8 mouse cellular contexts compared by ENCODE assay signal in the genomic region with DNA sequence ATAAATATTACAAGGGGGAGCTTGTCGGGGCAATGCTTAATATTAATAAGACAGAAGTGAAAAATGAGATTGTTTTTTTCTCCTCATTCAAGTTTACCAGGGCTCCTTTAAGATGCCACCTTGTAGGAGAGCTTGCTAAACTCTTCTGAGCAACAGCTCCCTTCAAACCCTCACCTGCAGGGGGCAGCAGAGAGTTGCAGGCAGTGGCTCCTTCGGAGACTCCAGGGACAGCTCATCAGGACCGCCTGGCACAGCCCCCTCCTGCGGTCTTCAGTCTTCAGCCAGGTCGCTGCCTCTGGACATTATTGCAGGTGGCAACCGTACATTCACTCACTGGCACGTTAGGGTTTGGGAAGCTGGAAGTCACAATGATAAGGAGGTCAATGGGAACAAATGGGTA. TPM values are rescaled to one million over a fixed set of nuclear protein-coding genes. Genes with fewer than 3 reads are reported as not detected.
DNase-seq lines count a peak whose midpoint lies in the region; ATAC-seq and TF ChIP-seq lines count a peak whose summit lies in the region.

No protein-coding gene starts in this region.

- peak; percentile 95 for TF ChIP-seq CTCF in layer of hippocampus, adult 2 months (conservative IDR thresholded peaks at IDR 0.05)

- H3K4me3 ChIP-seq in layer of hippocampus, adult 2 months, result no peak overlapping the region

- peak; percentile 58; the same call in 1 of the 2 replicates for ATAC-seq in cerebellum, adult (ENCODE audit: insufficient number of reproducible peaks, low FRiP score, low TSS enrichment)
- no peak for ATAC-seq in inflammation-experienced regulatory T-cells, adult 6 months

- no peak overlapping the region for H3K27ac ChIP-seq in layer of hippocampus, adult 2 months

- DNase-seq in A20 (ENCODE audit: low read depth, low spot score), result peak; percentile 65
- DNase-seq in ES-CJ7 (ENCODE audit: low read depth, low spot score), result peak; percentile 71
- peak; percentile 69 for DNase-seq in gastrocnemius, adult 18-20 months (ENCODE audit: low spot score)
- DNase-seq in layer of hippocampus, adult 2 months (ENCODE audit: low spot score in 2 of 2), result peak; percentile 55 to 86
- DNase-seq in lung, postnatal 25 days (ENCODE audit: low spot score), result peak; percentile 72
- peak; percentile 42 for DNase-seq in spleen, adult 12 weeks (ENCODE audit: low spot score)

RNA-seq across cellular contexts. Expression of gene Erg, which starts 18.9 kb away (rescaled TPM):
- 1 to 10 TPM; 6.8 to 9.2 TPM for total RNA-seq in gastrocnemius, adult 18-20 months (2021)
- total RNA-seq in layer of hippocampus, adult 2 months (2021), result 1 to 10 TPM; 4.4 to 4.6 TPM
- not detected for polyA plus RNA-seq in inflammation-experienced regulatory T-cells, adult 6 months (2017; shearing (Covaris generic))
